In genomic region chr19:11266956-11267355, GRCm38 (mm10) we compare ENCODE assay signal across 40 mouse cellular contexts. TPM values are rescaled to one million over a fixed set of nuclear protein-coding genes. Genes with fewer than 3 reads are reported as not detected.
"Had no signal": no experiment of that assay in that cellular context is flagged by ENCODE, and none has a peak within 500 bp of the region (broad histone marks: within the 10 kb centered on the region; RNA-seq: fewer than 3 reads in every experiment).

No protein-coding gene starts in this region.

- ATAC-seq: hindbrain, postnatal 0 days; intestine, embryonic 16.5 days; liver, embryonic 12.5 days had no signal

- H3K9me3 ChIP-seq: heart, embryonic 13.5 days; heart, embryonic 15.5 days; hindbrain, embryonic 13.5 days; hindbrain, embryonic 15.5 days; kidney, embryonic 15.5 days; limb, embryonic 13.5 days; limb, embryonic 15.5 days; liver, embryonic 12.5 days had no signal

- H3K27me3 ChIP-seq: heart, embryonic 13.5 days; heart, embryonic 15.5 days; hindbrain, embryonic 13.5 days; hindbrain, embryonic 15.5 days; kidney, embryonic 15.5 days; limb, embryonic 13.5 days; limb, embryonic 15.5 days; liver, embryonic 12.5 days had no signal

- H3K9ac ChIP-seq: heart, embryonic 13.5 days; heart, embryonic 15.5 days; hindbrain, embryonic 13.5 days; hindbrain, embryonic 15.5 days; kidney, embryonic 15.5 days; limb, embryonic 13.5 days; limb, embryonic 15.5 days; liver, embryonic 12.5 days had no signal

- H3K36me3 ChIP-seq: heart, embryonic 13.5 days; heart, embryonic 15.5 days; hindbrain, embryonic 13.5 days; hindbrain, embryonic 15.5 days; kidney, embryonic 15.5 days; limb, embryonic 13.5 days; limb, embryonic 15.5 days; liver, embryonic 12.5 days had no signal

- H3K4me1 ChIP-seq: heart, embryonic 13.5 days; heart, embryonic 15.5 days; hindbrain, embryonic 13.5 days; hindbrain, embryonic 15.5 days; kidney, embryonic 15.5 days; limb, embryonic 13.5 days; limb, embryonic 15.5 days; liver, embryonic 12.5 days had no signal

- H3K27ac ChIP-seq: gastrocnemius, adult 2 months; heart, adult 2 months; heart, embryonic 13.5 days; heart, embryonic 15.5 days; hindbrain, embryonic 13.5 days; hindbrain, embryonic 15.5 days; hindbrain, postnatal 0 days; kidney, embryonic 15.5 days; kidney, postnatal 0 days; limb, embryonic 13.5 days; limb, embryonic 15.5 days; liver, embryonic 12.5 days had no signal

- H3K4me3 ChIP-seq: gastrocnemius, adult 2 months; heart, adult 2 months; heart, embryonic 13.5 days; heart, embryonic 15.5 days; hindbrain, embryonic 13.5 days; hindbrain, embryonic 15.5 days; kidney, embryonic 15.5 days; limb, embryonic 13.5 days; limb, embryonic 15.5 days; liver, embryonic 12.5 days had no signal

- DNase-seq: gastrocnemius, adult 2 months; gastrocnemius, postnatal 10 days; gastrocnemius, postnatal 36 days; heart, adult 11 months; heart, adult 2 months; heart, postnatal 14 days; heart, postnatal 36 days; kidney, adult 11 months; kidney, adult 2 months; kidney, adult 9 months; kidney, postnatal 14 days; kidney, postnatal 36 days; layer of hippocampus, adult 9-11 months; layer of hippocampus, postnatal 36 days had no signal

- H3K4me2 ChIP-seq: heart, embryonic 11.5 days; heart, embryonic 13.5 days; heart, embryonic 15.5 days; hindbrain, embryonic 13.5 days; hindbrain, embryonic 15.5 days; kidney, embryonic 15.5 days; limb, embryonic 13.5 days; limb, embryonic 15.5 days; liver, embryonic 12.5 days had no signal

RNA-seq across cellular contexts. Expression of gene Ms4a1, which starts 0.9 kb away (rescaled TPM):
- total RNA-seq: gastrocnemius, adult 2 months; gastrocnemius, postnatal 36 days; hematopoietic stem cell, adult 5-6 weeks; hindbrain, postnatal 0 days; layer of hippocampus, adult 18-20 months; layer of hippocampus, postnatal 14 days; layer of hippocampus, postnatal 36 days; left cerebral cortex, adult 18-20 months; left cerebral cortex, postnatal 36 days had no signal
- polyA plus RNA-seq: heart, embryonic 11.5 days; heart, embryonic 13.5 days; heart, embryonic 15.5 days; hindbrain, embryonic 11.5 days; hindbrain, embryonic 13.5 days; hindbrain, embryonic 15.5 days; hindbrain, postnatal 0 days; intestine, embryonic 14.5 days; intestine, embryonic 16.5 days; kidney, embryonic 15.5 days; limb, embryonic 13.5 days; limb, embryonic 15.5 days; liver, embryonic 12.5 days had no signal

RNA-seq across cellular contexts. Expression of gene Ms4a5, which starts 16.7 kb away (rescaled TPM):
- total RNA-seq: gastrocnemius, adult 2 months; gastrocnemius, postnatal 10 days; gastrocnemius, postnatal 36 days; heart, adult 2 months; heart, postnatal 14 days; heart, postnatal 36 days; hematopoietic stem cell, adult 5-6 weeks; hindbrain, postnatal 0 days; layer of hippocampus, adult 18-20 months; layer of hippocampus, adult 8-10 months; layer of hippocampus, postnatal 14 days; layer of hippocampus, postnatal 36 days; left cerebral cortex, adult 18-20 months; left cerebral cortex, postnatal 14 days; left cerebral cortex, postnatal 36 days; liver, adult 2 months had no signal
- polyA plus RNA-seq: heart, adult 2 months; heart, embryonic 11.5 days; heart, embryonic 13.5 days; heart, embryonic 15.5 days; heart, postnatal 0 days; hindbrain, embryonic 11.5 days; hindbrain, embryonic 13.5 days; hindbrain, embryonic 15.5 days; hindbrain, postnatal 0 days; intestine, embryonic 14.5 days; intestine, embryonic 16.5 days; kidney, adult 2 months; kidney, embryonic 15.5 days; kidney, postnatal 0 days; large intestine, adult 2 months; limb, embryonic 11.5 days; limb, embryonic 13.5 days; limb, embryonic 15.5 days; liver, adult 2 months; liver, embryonic 12.5 days had no signal

RNA-seq across cellular contexts. Expression of gene Ms4a12, which starts 34.7 kb away (rescaled TPM):
- total RNA-seq: gastrocnemius, adult 2 months; gastrocnemius, postnatal 10 days; gastrocnemius, postnatal 36 days; heart, adult 2 months; heart, postnatal 14 days; heart, postnatal 36 days; hematopoietic stem cell, adult 5-6 weeks; hindbrain, postnatal 0 days; layer of hippocampus, adult 18-20 months; layer of hippocampus, adult 8-10 months; layer of hippocampus, postnatal 14 days; layer of hippocampus, postnatal 36 days; left cerebral cortex, adult 18-20 months; left cerebral cortex, postnatal 14 days; left cerebral cortex, postnatal 36 days; liver, adult 2 months had no signal
- polyA plus RNA-seq: gonadal fat pad, adult 2 months; heart, adult 2 months; heart, embryonic 11.5 days; heart, embryonic 13.5 days; heart, embryonic 15.5 days; heart, postnatal 0 days; hindbrain, embryonic 11.5 days; hindbrain, embryonic 13.5 days; hindbrain, embryonic 15.5 days; hindbrain, postnatal 0 days; kidney, adult 2 months; kidney, embryonic 15.5 days; kidney, postnatal 0 days; limb, embryonic 11.5 days; limb, embryonic 13.5 days; limb, embryonic 15.5 days; liver, adult 2 months; liver, embryonic 12.5 days had no signal

RNA-seq across cellular contexts. Expression of gene Ms4a14, which starts 47.3 kb away (rescaled TPM):
- total RNA-seq: gastrocnemius, adult 2 months; heart, adult 2 months; hematopoietic stem cell, adult 5-6 weeks; hindbrain, postnatal 0 days; layer of hippocampus, adult 18-20 months; layer of hippocampus, postnatal 14 days; layer of hippocampus, postnatal 36 days; left cerebral cortex, adult 18-20 months; left cerebral cortex, postnatal 14 days; liver, adult 2 months had no signal
- polyA plus RNA-seq: heart, embryonic 11.5 days; heart, embryonic 13.5 days; hindbrain, embryonic 15.5 days; hindbrain, postnatal 0 days; limb, embryonic 13.5 days; liver, adult 2 months; liver, embryonic 12.5 days had no signal
